Mouse (Mus musculus): ENCODE measurements around the gene Ier2.

DNA sequence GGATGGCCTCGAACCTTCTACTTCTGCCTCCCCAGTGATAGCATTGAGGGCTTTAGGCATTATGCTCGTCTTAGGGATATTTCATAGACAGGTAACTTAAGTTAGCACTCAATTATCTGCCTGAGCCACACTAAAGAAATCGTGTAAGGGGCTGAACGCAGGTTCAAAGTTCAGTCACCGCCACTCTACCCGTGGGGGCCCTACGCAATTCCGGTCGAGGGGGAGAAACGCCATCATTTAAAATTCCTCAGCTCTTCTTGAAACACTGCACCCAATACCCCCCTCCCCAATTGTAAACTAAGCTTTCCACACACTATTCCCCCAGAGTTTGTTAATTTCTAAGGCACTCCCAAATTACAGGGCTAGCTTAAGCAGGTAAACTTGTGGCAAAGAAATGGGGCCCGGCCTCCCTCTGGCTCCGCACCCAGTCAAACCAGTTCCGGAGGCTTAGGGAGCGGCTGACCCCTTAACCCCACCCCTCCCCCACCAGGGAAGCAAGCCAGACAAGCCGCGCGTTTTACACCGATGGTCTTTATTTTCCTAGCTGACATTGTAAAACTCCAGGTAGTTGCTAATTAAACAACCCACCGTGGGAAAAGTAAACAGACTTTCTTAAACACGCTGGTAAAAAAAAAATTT lies 1.7 kb downstream of the Ier2 start:
- TF ChIP-seq GATA1 (IDR thresholded peaks at IDR 0.05; ENCODE audit: borderline replicate concordance, low read length) = no peak
- TF ChIP-seq FLI1 (IDR thresholded peaks at IDR 0.05; ENCODE audit: low read length) = no peak
